Mouse (Mus musculus) liver, embryonic 14.5 days (tissue): ENCODE results near the gene St8sia6.

Experiments
- CTCF ChIP-seq: IDR thresholded peaks from 2 replicates; pipeline ENCODE4 v1.5.1; 2016; ENCODE audit warnings: antibody characterized with exemption, low read depth, control low read depth
- EP300 ChIP-seq: IDR thresholded peaks from 2 replicates; pipeline ENCODE4 v1.6.1; 2016; ENCODE audit warnings: antibody characterized with exemption, low read depth

- TF ChIP-seq EP300 (no peak), CTCF (no peak)
Observed at GRCm38 (mm10) chr2:13768524-13768923, 25.3 kb downstream of the St8sia6 start.
